Mouse (Mus musculus) A20 (cell line): ENCODE measurements around the gene Il4.

ENCODE experiments used
- DNase-seq: peaks from one replicate; pipeline ENCODE4 v3.0.0-alpha.2; 2011; ENCODE audit warnings: low read depth, low spot score

Il4 gene

GRCm38 (mm10) chr11:53624124-53624523, 5.7 kb upstream of the Il4 start:
- no peak for DNase-seq

- DNase-seq: no peak
Observed at GRCm38 (mm10) chr11:53623573-53623972, 5.1 kb upstream of the Il4 start.

GRCm38 (mm10) chr11:53622440-53622806, 4.0 kb upstream of the Il4 start:
- no peak for DNase-seq

GRCm38 (mm10) chr11:53621582-53622439, 3.3 kb upstream of the Il4 start:
- DNase-seq: no peak

- no peak for DNase-seq
Observed at GRCm38 (mm10) chr11:53620094-53620493, 1.6 kb upstream of the Il4 start.

GRCm38 (mm10) chr11:53619428-53619827, 959 bp upstream of the Il4 start:
- DNase-seq: no peak

- DNase-seq: no peak
Observed at GRCm38 (mm10) chr11:53617562-53618109, 833 bp downstream of the Il4 start.

- peak; percentile 67 for DNase-seq
Observed at GRCm38 (mm10) chr11:53616748-53617558, 1.5 kb downstream of the Il4 start.

GRCm38 (mm10) chr11:53615575-53615974, 2.9 kb downstream of the Il4 start:
- no peak for DNase-seq

GRCm38 (mm10) chr11:53615172-53615571, 3.3 kb downstream of the Il4 start:
- DNase-seq: no peak

- DNase-seq: no peak
Observed at GRCm38 (mm10) chr11:53609672-53610071, 8.8 kb downstream of the Il4 start.

- peak; percentile 71 for DNase-seq
Observed at GRCm38 (mm10) chr11:53609231-53609630, 9.2 kb downstream of the Il4 start.

GRCm38 (mm10) chr11:53605609-53606008, 12.9 kb downstream of the Il4 start:
- DNase-seq: no peak

GRCm38 (mm10) chr11:53604983-53605382, 13.5 kb downstream of the Il4 start:
- DNase-seq: no peak

- DNase-seq: no peak
Observed at GRCm38 (mm10) chr11:53591116-53591515, 27.4 kb downstream of the Il4 start.

- peak; percentile 86 for DNase-seq
Observed at GRCm38 (mm10) chr11:53590368-53590768, 28.1 kb downstream of the Il4 start.

- no peak for DNase-seq
Observed at GRCm38 (mm10) chr11:53588279-53588678, 30.2 kb downstream of the Il4 start.

- DNase-seq: no peak
Observed at GRCm38 (mm10) chr11:53585510-53585909, 33.0 kb downstream of the Il4 start.

GRCm38 (mm10) chr11:53584849-53585248, 33.6 kb downstream of the Il4 start:
- DNase-seq: peak; percentile 54

- no peak for DNase-seq
Observed at GRCm38 (mm10) chr11:53583151-53583550, 35.3 kb downstream of the Il4 start.

- peak; percentile 19 for DNase-seq
Observed at GRCm38 (mm10) chr11:53580562-53580961, 37.9 kb downstream of the Il4 start.

GRCm38 (mm10) chr11:53567224-53568014, 51.0 kb downstream of the Il4 start, which contains the start of gene Kif3a:
Gene Kif3a (plus strand): TSS chr11:53567379.
- DNase-seq: peak; percentile 96
